Comparison of ENCODE assay signal across 8 mouse cellular contexts in the genomic region with DNA sequence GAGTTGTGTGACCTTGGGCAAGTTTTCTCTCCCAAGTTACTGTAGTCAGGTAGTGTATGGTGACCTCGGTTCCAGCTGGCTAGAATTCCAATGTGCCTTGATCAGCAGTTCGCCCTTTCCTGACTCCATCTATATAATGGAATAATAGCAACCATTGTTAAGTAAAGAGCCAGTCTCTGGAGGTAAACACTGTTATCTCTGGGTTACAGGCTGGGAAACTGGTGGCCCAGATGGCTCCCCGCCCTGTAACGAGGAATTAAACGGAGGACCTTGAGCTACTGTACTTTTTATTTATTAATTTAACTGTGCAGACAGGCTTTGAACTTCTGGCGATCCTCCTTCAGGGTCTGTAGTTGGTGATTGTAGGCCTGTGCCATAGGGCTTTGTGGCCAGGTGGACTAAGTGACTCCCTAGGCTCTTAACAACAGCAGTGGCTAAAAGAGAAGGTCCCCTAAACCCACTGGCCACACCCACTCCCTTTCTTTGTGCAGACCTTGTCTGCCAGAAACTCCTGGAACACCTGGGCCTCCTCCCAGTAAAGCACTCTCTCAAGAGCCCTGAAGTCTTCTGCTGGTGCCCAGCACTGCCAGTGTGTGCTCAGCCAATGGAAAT. TPM values are rescaled to one million over a fixed set of nuclear protein-coding genes. Genes with fewer than 3 reads are reported as not detected.
A peak's percentile ranks its signal among the peaks of the same experiment; 100 is the strongest.
DNase-seq lines count a peak whose midpoint lies in the region; ATAC-seq and TF ChIP-seq lines count a peak whose summit lies in the region.

No protein-coding gene starts in this region.

- TF ChIP-seq POLR2A in bone marrow macrophage, adult 2 months (IDR thresholded peaks at IDR 0.05; ENCODE audit: borderline replicate concordance, low read depth, low read length): no peak
- TF ChIP-seq POLR2A in liver, adult 2 months (IDR thresholded peaks at IDR 0.05; ENCODE audit: extremely low read depth, insufficient read depth, low read length): no peak
- no peak for TF ChIP-seq POLR2A in myocyte (IDR thresholded peaks at IDR 0.05; ENCODE audit: insufficient read length, low read depth)

- WGBS in heart, embryonic 13.5 days: 33% methylated on average over 6 of the region's 6 CpGs
- 18% methylated on average over 6 of the region's 6 CpGs for WGBS in liver, adult 2 months

- TF ChIP-seq CTCF in bone marrow macrophage, adult 2 months (IDR thresholded peaks at IDR 0.05; ENCODE audit: low read depth, low read length): no peak
- TF ChIP-seq CTCF in liver, adult 2 months (IDR thresholded peaks at IDR 0.05; ENCODE audit: low read depth, low read length): no peak

- H3K9ac ChIP-seq in heart, embryonic 13.5 days: peak overlapping the region; percentile 92
- peak overlapping the region; percentile 85; the same call in 1 of the 2 replicates for H3K9ac ChIP-seq in liver, adult 2 months (ENCODE audit: low read depth, low read length)

- ATAC-seq in heart, embryonic 13.5 days (ENCODE audit: extremely low read depth, insufficient number of reproducible peaks, low FRiP score, low TSS enrichment): no peak

- H3K9me3 ChIP-seq in heart, embryonic 13.5 days: no peaks in the 10 kb centered on the region

- no peaks in the 10 kb centered on the region for H3K27me3 ChIP-seq in heart, embryonic 13.5 days (replicated peaks)
- no peaks in the 10 kb centered on the region for H3K27me3 ChIP-seq in liver, adult 2 months (ENCODE audit: control insufficient read depth, insufficient read depth, low read length)
- no peaks in the 10 kb centered on the region for H3K27me3 ChIP-seq in myocyte (ENCODE audit: control insufficient read depth, insufficient read depth, insufficient read length)

- peak overlapping the region; percentile 61 for H3K4me3 ChIP-seq in bone marrow macrophage, adult 2 months (ENCODE audit: insufficient read depth, low read length)
- H3K4me3 ChIP-seq in heart, embryonic 13.5 days: peak overlapping the region; percentile 94
- peak overlapping the region; percentile 66; the same call in 1 of the 2 replicates for H3K4me3 ChIP-seq in liver, adult 2 months (ENCODE audit: insufficient read depth, low read depth, low read length)
- H3K4me3 ChIP-seq in myocyte: peak overlapping the region; percentile 43

- peaks cover 23% of the 10 kb centered on the region for H3K4me1 ChIP-seq in bone marrow macrophage, adult 2 months (ENCODE audit: control insufficient read depth, insufficient read depth, low read length)
- H3K4me1 ChIP-seq in heart, embryonic 13.5 days: peaks cover 39% of the 10 kb centered on the region
- peaks cover 12% of the 10 kb centered on the region for H3K4me1 ChIP-seq in liver, adult 2 months (ENCODE audit: control insufficient read depth, insufficient read depth, low read length)

- H3K36me3 ChIP-seq in heart, embryonic 13.5 days: peaks cover 14% of the 10 kb centered on the region
- no peaks in the 10 kb centered on the region for H3K36me3 ChIP-seq in liver, adult 2 months (ENCODE audit: control insufficient read depth, insufficient read depth, low read length)
- no peaks in the 10 kb centered on the region for H3K36me3 ChIP-seq in myocyte (ENCODE audit: control insufficient read depth, insufficient read depth)

- H3K79me2 ChIP-seq in liver, adult 2 months (ENCODE audit: control insufficient read depth, insufficient read depth, low read length): peaks cover 11% of the 10 kb centered on the region
- peaks cover 30% of the 10 kb centered on the region for H3K79me2 ChIP-seq in myocyte (ENCODE audit: control insufficient read depth, insufficient read depth)

- H3K27ac ChIP-seq in bone marrow macrophage, adult 2 months (ENCODE audit: insufficient read depth, low read depth, low read length): no peak overlapping the region
- H3K27ac ChIP-seq in heart, embryonic 13.5 days (replicated peaks): peak overlapping the region; percentile 98
- peak overlapping the region; percentile 91 for H3K27ac ChIP-seq in liver, adult 2 months (replicated peaks; ENCODE audit: insufficient read depth, low read depth, low read length)

- peak overlapping the region; percentile 78 for H3ac ChIP-seq in myocyte (ENCODE audit: control insufficient read depth, insufficient read length)

- DNase-seq in embryo, embryonic 10.5 days (ENCODE audit: low spot score): peak; percentile 28
- no peak for DNase-seq in embryo, embryonic 11 days
- no peak for DNase-seq in liver, adult 2 months (ENCODE audit: extremely low read depth, low read depth, low spot score)
- DNase-seq in right cerebral cortex, postnatal 25 days: no peak
- DNase-seq in ovary, postnatal 10 days (ENCODE audit: low spot score): no peak

- peak overlapping the region; percentile 97 for H3K4me2 ChIP-seq in heart, embryonic 13.5 days
- H3K4me2 ChIP-seq in myocyte (ENCODE audit: low read depth): peak overlapping the region; percentile 87

TF ChIP-seq in myocyte, 11 proteins besides CTCF, POLR2A, EP300 and RAD21:
- no peak for TF ChIP-seq E2F4 (IDR thresholded peaks at IDR 0.05; ENCODE audit: insufficient read depth)
- TF ChIP-seq TCF12 (IDR thresholded peaks at IDR 0.05; ENCODE audit: insufficient read depth, poor library complexity, severe bottlenecking): no peak
- TF ChIP-seq SRF (IDR thresholded peaks at IDR 0.05; ENCODE audit: control insufficient read depth, insufficient read length, low read depth): no peak
- TF ChIP-seq TCF3 (IDR thresholded peaks at IDR 0.05; ENCODE audit: insufficient read length, low read depth): no peak
- no peak for TF ChIP-seq MYOD1 (IDR thresholded peaks at IDR 0.05; ENCODE audit: control insufficient read depth in 1 of 3, insufficient read length in 2 of 3, low read depth in 2 of 3)
- TF ChIP-seq POLR2AphosphoS2 (IDR thresholded peaks at IDR 0.05; ENCODE audit: insufficient read length, low read depth): no peak
- TF ChIP-seq MAX (IDR thresholded peaks at IDR 0.05; ENCODE audit: low read depth): no peak
- TF ChIP-seq REST (IDR thresholded peaks at IDR 0.05; ENCODE audit: insufficient read depth, insufficient read length): no peak
- no peak for TF ChIP-seq USF1 (IDR thresholded peaks at IDR 0.05; ENCODE audit: low read depth)
- no peak for TF ChIP-seq CEBPB (IDR thresholded peaks at IDR 0.05; ENCODE audit: insufficient read depth, poor library complexity, severe bottlenecking)
- no peak for TF ChIP-seq MYOG (IDR thresholded peaks at IDR 0.05; ENCODE audit: control insufficient read depth in 1 of 3, insufficient read depth in 1 of 3, insufficient read length in 2 of 3, low read depth in 2 of 3)

RNA-seq across cellular contexts. Expression of a gene that starts 0.8 kb away (rescaled TPM):
- polyA plus RNA-seq in bone marrow macrophage, adult 2 months (2012; ENCODE audit: insufficient read depth, insufficient read length, missing spikeins): 39.7 and 40.5 TPM in 2 replicates
- 83.9 and 85.3 TPM in 2 replicates for polyA plus RNA-seq in heart, embryonic 13.5 days (2015; fragmentation: Nextera tagmentation; extraction: Ambion mirVana)
- 10.8 and 13.6 TPM in 2 replicates for total RNA-seq in liver, adult 2 months (2014; rRNA removed)
- 6.7 and 8.2 TPM in 2 replicates for polyA plus RNA-seq in liver, adult 2 months (2012; rRNA removed)
- polyA plus RNA-seq in myocyte (2012; fragmentation: generic; extraction: Trizol): 81.3 TPM

RNA-seq across cellular contexts. Expression of a gene that starts 0.9 kb away (rescaled TPM):
- polyA plus RNA-seq in bone marrow macrophage, adult 2 months (2012; ENCODE audit: insufficient read depth, insufficient read length, missing spikeins): 11.8 and 12.0 TPM in 2 replicates
- 9.9 and 10.2 TPM in 2 replicates for polyA plus RNA-seq in heart, embryonic 13.5 days (2015; fragmentation: Nextera tagmentation; extraction: Ambion mirVana)
- 1.8 and 2.6 TPM in 2 replicates for total RNA-seq in liver, adult 2 months (2014; rRNA removed)
- 2.9 and 4.6 TPM in 2 replicates for polyA plus RNA-seq in liver, adult 2 months (2012; rRNA removed)
- 25.5 TPM for polyA plus RNA-seq in myocyte (2012; fragmentation: generic; extraction: Trizol)

Comparison
In these comparisons a context has a peak if more than half of its experiments do, and no peak if none do; other contexts are left out.
1. H3K4me3 ChIP-seq: peak in every context shown above with its lines; median percentile 94 in heart, embryonic 13.5 days; 66 in liver, adult 2 months; 61 in bone marrow macrophage, adult 2 months; 43 in myocyte.